Mouse (Mus musculus): ENCODE measurements around the gene Aqp1. TPM values are rescaled to one million over a fixed set of nuclear protein-coding genes. Genes with fewer than 3 reads are reported as not detected.

The Aqp1 gene
- total and polyA plus RNA-seq, 3 experiments: not detected

DNA sequence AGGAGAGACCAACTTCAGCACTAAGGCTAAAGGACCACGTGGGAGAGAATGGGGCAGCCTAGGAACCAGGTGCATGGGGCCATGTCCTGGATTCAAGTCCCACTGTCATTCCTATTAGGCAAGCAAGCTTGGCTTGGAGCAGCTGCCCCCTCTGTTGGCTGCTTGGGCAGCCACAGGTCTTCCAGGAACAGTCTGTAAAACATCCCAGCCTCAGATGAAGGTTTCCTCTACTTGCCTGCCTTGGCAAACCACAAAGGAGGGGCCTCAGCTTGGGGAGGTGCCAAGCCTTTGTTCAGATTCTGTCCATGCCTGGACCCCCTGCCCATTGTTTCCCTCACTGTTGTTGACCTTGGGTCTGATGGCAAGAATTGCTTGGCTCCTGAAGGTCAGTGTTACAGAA is 11.4 kb upstream of the Aqp1 start:
- no peaks in the 10 kb centered on the region for H3K36me3 ChIP-seq (replicated peaks in 1 of 2; ENCODE audit: control insufficient read depth in 1 of 2, insufficient read depth in 1 of 2, low read length in 1 of 2)
- TF ChIP-seq ZNF384 (IDR thresholded peaks at IDR 0.05; ENCODE audit: low read depth, low read length): no peak
- TF ChIP-seq MEF2A (IDR thresholded peaks at IDR 0.05; ENCODE audit: borderline replicate concordance, low read depth, low read length): no peak
- no peak for TF ChIP-seq GABPA (IDR thresholded peaks at IDR 0.05; ENCODE audit: insufficient replicate concordance, low read depth, low read length)
- peak; percentile 8 for TF ChIP-seq RAD21 (IDR thresholded peaks at IDR 0.05; ENCODE audit: low read depth, low read length)
- no peak for TF ChIP-seq TBP (conservative IDR thresholded peaks at IDR 0.05; ENCODE audit: low read depth, low read length)
- no peak for TF ChIP-seq ZKSCAN1 (IDR thresholded peaks at IDR 0.05; ENCODE audit: borderline replicate concordance, low read depth, low read length)
- no peak for TF ChIP-seq MYC (IDR thresholded peaks at IDR 0.05; ENCODE audit: low read depth, low read length)
- peak in 1 of 2 experiments; percentile 17; a peak in 2 of 4 replicates for TF ChIP-seq CTCF (conservative IDR thresholded peaks at IDR 0.05 in 1 of 2, IDR thresholded peaks at IDR 0.05 in 1 of 2; ENCODE audit: low read depth in 2 of 2, low read length in 2 of 2)
- TF ChIP-seq UBTF (IDR thresholded peaks at IDR 0.05; ENCODE audit: low read depth, low read length): no peak
- TF ChIP-seq ELF1 (IDR thresholded peaks at IDR 0.05; ENCODE audit: low read depth, low read length): no peak
- no peak for TF ChIP-seq MAX (IDR thresholded peaks at IDR 0.05; ENCODE audit: low read length)
- TF ChIP-seq JUND (conservative IDR thresholded peaks at IDR 0.05; ENCODE audit: low read depth, low read length): no peak
- TF ChIP-seq SMC3 (IDR thresholded peaks at IDR 0.05; ENCODE audit: low read depth, low read length): peak; percentile 12; the same call in 1 of the 2 replicates
- no peak for TF ChIP-seq POLR2A (IDR thresholded peaks at IDR 0.05; ENCODE audit: low read depth, low read length)
- no peak for TF ChIP-seq RCOR1 (conservative IDR thresholded peaks at IDR 0.05; ENCODE audit: low read depth, low read length)
- TF ChIP-seq TCF12 (IDR thresholded peaks at IDR 0.05; ENCODE audit: low read depth, low read length): no peak
- no peak for TF ChIP-seq NRF1 (IDR thresholded peaks at IDR 0.05; ENCODE audit: low read depth, low read length)
- no peak overlapping the region for H3K9ac ChIP-seq (ENCODE audit: insufficient read depth, low read depth)
- H3K4me2 ChIP-seq (ENCODE audit: insufficient read depth, low read depth, poor library complexity, severe bottlenecking): no peak overlapping the region
- no peaks in the 10 kb centered on the region for H3K4me1 ChIP-seq (ENCODE audit: control insufficient read depth in 1 of 2, insufficient read depth in 2 of 2)
- in situ Hi-C loops (cut with MboI; ENCODE audit: low pct_ligation_motif_present, low pct_unique_long_range_greater_than_20kb, low sequenced_read_pairs): no loop called here
- peaks cover 92% of the 10 kb centered on the region for H3K27me3 ChIP-seq (replicated peaks)
- DNase-seq (ENCODE audit: extremely low read depth): no peak
- no peak overlapping the region for H3K4me3 ChIP-seq (replicated peaks in 1 of 3; ENCODE audit: low read depth in 2 of 3, low read length in 2 of 3, poor library complexity in 1 of 3)
- no peak overlapping the region for H3K27ac ChIP-seq (ENCODE audit: insufficient read depth, low read depth)
- H3K79me2 ChIP-seq (replicated peaks; ENCODE audit: control insufficient read depth, extremely low read depth, insufficient read depth, poor library complexity, severe bottlenecking): no peaks in the 10 kb centered on the region
- H3K9me3 ChIP-seq (replicated peaks; ENCODE audit: low read length): no peaks in the 10 kb centered on the region
- dilution Hi-C loops (cut with MboI; ENCODE audit: extremely low pct_ligation_motif_present, extremely low pct_unique_long_range_greater_than_20kb, low sequenced_read_pairs): no loop called here

DNA sequence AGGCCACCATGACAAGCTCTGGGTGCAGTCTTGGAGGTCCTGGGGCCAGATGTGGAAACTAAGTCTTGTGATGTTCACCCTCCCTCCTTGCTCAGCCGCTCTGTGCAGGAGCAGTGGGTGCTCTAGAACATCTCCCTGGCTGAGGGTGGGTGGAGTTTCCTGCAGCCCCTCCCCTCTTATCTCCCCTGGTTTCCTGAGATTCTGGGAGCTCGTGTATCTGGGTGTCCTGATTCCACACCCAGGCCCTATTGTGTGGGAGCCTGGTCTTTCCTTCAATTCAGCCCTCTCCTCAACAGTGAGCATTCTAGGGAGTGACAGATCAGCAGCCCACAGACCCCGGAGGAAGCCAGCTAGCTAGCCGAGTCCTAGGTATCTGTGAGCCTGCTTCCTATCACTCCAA is 9.9 kb upstream of the Aqp1 start:
- Histone ChIP-seq H3K27ac (ENCODE audit: insufficient read depth, low read depth) (no peak overlapping the region), H3K4me2 (ENCODE audit: insufficient read depth, low read depth, poor library complexity, severe bottlenecking) (no peak overlapping the region), H3K4me3 (replicated peaks in 1 of 3; ENCODE audit: low read depth in 2 of 3, low read length in 2 of 3, poor library complexity in 1 of 3) (no peak overlapping the region), H3K36me3 (replicated peaks in 1 of 2; ENCODE audit: control insufficient read depth in 1 of 2, insufficient read depth in 1 of 2, low read length in 1 of 2) (no peaks in the 10 kb centered on the region), H3K9me3 (replicated peaks; ENCODE audit: low read length) (no peaks in the 10 kb centered on the region), H3K27me3 (replicated peaks) (peaks cover 97% of the 10 kb centered on the region), H3K4me1 (ENCODE audit: control insufficient read depth in 1 of 2, insufficient read depth in 2 of 2) (no peaks in the 10 kb centered on the region), H3K79me2 (replicated peaks; ENCODE audit: control insufficient read depth, extremely low read depth, insufficient read depth, poor library complexity, severe bottlenecking) (no peaks in the 10 kb centered on the region), H3K9ac (ENCODE audit: insufficient read depth, low read depth) (no peak overlapping the region)
- dilution Hi-C loops (cut with MboI; ENCODE audit: extremely low pct_ligation_motif_present, extremely low pct_unique_long_range_greater_than_20kb, low sequenced_read_pairs) (no loop called here), in situ Hi-C loops (cut with MboI; ENCODE audit: low pct_ligation_motif_present, low pct_unique_long_range_greater_than_20kb, low sequenced_read_pairs) (no loop called here)
- TF ChIP-seq SMC3 (IDR thresholded peaks at IDR 0.05; ENCODE audit: low read depth, low read length) (no peak), MYC (IDR thresholded peaks at IDR 0.05; ENCODE audit: low read depth, low read length) (no peak), ZMIZ1 (IDR thresholded peaks at IDR 0.05; ENCODE audit: low read depth, low read length) (no peak), HCFC1 (IDR thresholded peaks at IDR 0.05; ENCODE audit: low read depth, low read length) (no peak), POLR2AphosphoS2 (IDR thresholded peaks at IDR 0.05; ENCODE audit: low read depth, low read length) (no peak), ELF1 (IDR thresholded peaks at IDR 0.05; ENCODE audit: low read depth, low read length) (no peak), ZC3H11A (IDR thresholded peaks at IDR 0.05; ENCODE audit: low read depth, low read length) (no peak), IRF4 (IDR thresholded peaks at IDR 0.05; ENCODE audit: low read depth, low read length) (no peak), JUND (conservative IDR thresholded peaks at IDR 0.05; ENCODE audit: low read depth, low read length) (no peak)
- DNase-seq (ENCODE audit: extremely low read depth): no peak

Measured in CH12.LX (cell line).